Mouse (Mus musculus): ENCODE data around the gene Pcbp3.
"Not testable (repeated sequence)": the region's sequence is repeated elsewhere in the genome, so short reads cannot be mapped to it uniquely, and the experiment has no call there.

Gene Pcbp3

DNA sequence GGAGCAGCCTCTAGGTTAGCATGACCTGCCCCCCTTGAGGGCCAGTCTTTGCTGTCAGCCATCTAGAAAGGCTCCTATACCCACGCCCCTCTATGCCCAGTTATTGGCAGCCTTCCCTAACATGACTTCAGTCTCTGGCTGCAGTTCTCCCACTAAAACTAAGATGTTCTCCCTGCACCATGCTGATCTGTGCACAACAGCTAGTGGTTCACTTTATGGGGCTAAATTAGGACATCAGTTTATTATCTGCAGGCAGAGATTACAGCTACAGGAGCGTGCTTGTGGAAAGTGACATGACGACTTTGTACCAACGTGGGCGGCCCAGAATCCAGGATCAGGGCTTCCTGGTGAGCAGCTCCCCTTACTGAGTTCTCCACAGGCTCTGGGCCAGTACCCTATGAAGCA is 160.4 kb downstream of the Pcbp3 start:
- no peak for DNase-seq (ENCODE audit: low spot score)

DNA sequence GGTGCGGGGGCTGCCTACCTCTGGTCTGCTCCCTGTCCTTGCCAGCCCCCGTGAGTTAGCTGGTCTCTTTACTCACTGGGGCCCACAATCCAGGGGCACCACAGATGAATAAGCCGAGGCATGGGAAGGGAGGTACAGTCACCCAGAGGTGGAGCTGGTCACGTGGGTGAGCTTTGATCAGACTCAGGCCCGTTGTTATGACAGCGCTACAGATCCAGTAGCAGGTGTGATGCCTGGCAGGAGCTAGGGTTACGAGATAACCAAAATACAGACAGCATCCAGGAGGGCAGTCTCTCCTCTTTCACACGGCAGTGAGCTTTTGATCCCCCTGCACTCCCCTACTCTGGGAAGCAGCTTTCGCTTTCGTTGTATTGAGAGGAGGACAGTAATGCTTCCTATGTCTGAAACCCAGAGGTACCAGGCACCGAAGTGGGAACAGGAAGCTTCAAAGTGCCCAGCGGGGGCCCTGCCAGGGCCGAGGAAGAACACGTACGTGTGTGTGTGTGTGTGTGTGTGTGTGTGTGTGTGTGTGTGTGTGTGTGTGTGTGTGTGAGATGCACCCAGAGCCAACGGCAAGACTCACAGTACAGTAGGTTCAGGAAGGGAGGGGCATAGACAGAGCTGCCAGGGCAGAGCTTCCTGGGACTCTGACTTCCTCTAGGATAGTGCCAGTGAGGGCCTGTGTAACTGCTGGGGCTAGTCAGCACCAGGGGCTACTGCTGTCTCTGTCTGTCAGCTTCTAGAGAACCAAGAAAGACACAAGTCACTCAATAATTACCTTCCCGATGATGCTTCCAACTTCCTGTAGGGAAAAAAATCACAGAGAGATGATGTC is 162.7 kb downstream of the Pcbp3 start:
- no peak for DNase-seq (ENCODE audit: low spot score)

DNA sequence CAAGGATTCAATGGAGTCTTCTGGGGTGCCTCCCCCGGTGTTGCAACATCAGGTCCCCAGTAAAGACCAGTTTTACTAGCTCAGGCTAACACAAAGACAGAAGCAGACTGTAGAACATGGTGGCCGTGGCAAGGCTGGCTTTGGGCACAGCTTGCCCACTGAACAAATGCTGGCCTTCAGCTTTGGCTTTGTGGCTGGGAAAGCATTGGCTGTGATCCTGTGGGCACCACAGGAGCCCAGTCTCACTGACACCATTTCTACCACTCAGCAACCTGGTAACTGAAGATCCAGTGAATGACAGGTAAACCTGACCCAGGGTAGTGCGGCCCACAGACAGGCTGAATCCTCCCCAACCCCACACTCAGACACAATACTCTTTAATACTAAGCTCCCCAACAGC is 167.6 kb downstream of the Pcbp3 start:
- no peak for DNase-seq (ENCODE audit: low spot score)

DNA sequence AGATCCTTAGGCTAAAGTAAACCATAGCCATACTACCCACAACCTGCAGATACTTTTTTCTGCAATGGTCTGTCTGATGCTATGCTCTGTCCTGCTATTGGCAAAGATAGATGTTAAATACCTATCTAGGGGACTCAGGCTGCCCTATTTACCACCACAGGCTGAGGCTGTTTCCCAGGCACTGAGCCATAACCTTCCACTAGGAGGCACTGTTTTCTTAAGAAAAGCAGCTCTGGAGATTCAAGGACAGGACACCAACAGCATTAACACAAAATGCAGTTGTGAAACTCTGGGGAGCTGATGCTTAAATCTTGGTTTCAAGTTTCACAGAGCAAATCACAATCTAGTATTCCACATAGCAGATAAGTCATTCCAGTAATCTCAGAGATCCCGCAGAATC is 170.2 kb downstream of the Pcbp3 start:
- peak; percentile 94 for DNase-seq (ENCODE audit: low spot score)

DNA sequence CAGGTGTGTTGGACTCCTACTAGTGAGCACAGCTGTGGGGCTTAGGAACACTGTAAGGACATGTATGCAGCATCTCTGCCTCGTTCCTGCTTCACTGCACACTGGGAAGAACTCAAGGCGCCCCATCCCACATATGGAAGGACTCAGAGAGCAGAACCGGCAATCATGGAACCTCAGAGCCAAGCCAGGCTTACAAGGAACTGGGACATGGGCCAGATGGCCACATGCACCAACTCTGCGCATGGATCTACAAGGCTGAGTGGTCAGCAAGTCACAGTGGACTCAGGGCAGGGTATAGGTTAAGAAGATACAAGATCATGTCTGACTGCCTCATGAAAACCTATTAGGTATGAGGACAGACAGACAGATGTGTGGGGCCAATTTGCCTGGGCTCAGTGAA is 171.8 kb downstream of the Pcbp3 start:
- DNase-seq (ENCODE audit: low spot score): no peak

DNA sequence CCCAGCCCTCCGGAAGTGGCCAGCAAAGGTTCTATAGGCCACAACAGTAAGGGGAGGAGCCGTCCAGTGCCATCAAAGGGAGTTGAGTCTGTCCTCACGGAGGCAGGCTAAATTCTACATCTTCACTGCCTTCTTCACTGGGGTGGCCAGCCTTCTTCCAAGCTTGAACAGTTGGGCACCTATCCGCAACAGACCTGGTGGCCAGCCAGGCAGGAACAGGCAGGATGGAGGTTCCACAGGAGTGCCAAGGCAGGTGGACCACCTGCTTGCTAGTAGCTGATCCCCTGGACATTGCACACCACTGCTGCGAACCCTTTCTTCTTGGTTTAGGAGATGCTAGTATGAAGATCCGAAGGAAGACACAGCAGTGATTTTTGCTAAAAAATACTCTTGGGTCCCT is 176.4 kb downstream of the Pcbp3 start:
- no peak for DNase-seq (ENCODE audit: low spot score)

DNA sequence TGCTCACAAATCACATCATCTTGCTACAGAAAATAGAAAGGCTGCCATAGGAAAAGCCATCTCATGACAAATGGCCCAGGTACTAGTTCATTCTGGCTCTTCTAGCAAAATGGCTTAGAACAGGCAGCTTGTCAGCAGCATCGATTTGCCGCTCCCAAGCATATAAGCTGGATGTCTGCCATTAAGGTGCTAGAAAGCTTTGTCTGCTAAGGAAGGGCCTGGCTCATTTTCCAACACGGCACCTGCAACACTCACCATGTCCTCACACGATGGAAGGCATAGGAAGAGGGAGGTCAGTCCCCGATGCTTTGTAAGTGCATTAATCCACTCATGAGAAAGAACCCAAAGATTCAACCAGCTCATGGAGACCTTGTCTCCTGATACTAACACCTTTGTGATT is 182.5 kb downstream of the Pcbp3 start:
- DNase-seq (ENCODE audit: low spot score): no peak

DNA sequence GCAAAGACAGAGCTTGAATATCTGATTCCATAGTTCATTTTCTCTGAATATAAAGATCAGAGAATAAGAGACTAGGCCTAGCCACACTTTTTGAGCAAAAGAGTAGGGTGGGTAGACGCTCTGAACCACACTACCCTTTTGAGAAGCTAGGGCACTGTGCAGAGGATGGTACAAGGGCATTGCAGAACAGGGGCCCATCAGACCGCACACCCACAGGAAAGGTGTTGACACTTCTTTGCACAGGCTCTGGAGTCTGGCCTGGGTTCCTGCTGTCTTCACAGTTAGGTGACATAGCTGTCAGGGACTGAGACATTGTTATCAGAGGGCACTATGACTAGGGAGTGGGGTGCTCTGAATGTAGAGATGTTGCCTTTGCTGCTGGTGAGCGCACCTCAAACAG is 190.1 kb downstream of the Pcbp3 start:
- no peak for DNase-seq (ENCODE audit: low spot score)

DNA sequence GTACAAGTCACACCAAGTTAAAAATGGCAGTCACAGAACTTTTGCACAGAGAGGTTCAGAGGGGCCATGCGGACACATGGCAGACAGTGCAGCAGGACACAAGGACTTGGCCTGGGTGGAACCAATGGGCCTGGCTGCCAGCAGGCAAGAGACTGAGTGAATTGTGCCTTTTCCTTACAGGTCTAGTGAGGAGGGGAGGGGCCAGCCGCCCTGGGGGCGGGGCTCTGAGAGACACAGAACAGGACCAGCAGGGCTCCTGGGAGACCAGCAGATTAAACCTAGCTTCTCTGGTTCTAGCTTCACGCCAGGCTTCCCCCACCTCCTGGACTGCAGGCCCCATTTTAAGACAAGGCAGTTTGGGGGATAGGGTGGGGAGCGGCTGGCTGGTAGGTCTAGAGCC is 190.6 kb downstream of the Pcbp3 start:
- no peak for DNase-seq (ENCODE audit: low spot score)

DNA sequence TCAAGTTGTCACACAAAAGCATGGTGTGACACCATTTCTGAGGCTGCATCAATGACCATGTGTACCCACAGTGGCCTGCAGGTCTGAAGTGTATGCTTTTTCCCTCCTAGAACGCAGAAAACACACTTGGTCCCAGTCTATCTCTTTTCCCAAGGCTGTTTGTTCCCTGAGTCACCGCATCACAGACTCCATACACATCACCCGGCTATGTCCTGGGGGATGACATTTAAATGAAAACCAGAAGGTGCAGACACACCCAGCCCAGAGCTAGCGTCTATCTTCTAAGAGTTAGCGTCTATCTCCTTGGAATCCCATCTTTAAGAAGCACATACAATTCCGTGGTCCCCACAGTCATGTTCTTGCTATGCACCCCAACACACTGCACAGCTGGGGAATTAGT is 192.1 kb downstream of the Pcbp3 start:
- no peak for DNase-seq (ENCODE audit: low spot score)

DNA sequence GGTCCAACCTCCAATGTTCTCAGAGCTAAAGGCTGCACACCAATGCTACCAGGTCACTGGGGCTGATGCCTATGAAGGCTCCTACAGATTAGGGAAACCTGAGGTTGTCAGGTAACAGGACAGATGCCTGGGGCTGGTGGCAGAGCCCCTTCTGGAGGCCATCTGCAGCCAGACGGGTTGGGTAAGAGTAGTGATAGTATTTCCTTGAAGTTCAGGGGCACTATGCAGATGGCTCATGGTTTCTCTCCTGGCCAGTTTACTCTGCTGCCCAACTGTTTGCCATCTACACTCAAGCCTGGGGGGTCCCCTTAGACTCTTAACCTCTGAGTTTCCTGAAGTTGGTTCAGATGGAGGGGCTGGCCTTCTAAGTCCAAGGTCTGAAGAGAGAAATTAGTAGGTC is 195.5 kb downstream of the Pcbp3 start:
- DNase-seq (ENCODE audit: low spot score): no peak

DNA sequence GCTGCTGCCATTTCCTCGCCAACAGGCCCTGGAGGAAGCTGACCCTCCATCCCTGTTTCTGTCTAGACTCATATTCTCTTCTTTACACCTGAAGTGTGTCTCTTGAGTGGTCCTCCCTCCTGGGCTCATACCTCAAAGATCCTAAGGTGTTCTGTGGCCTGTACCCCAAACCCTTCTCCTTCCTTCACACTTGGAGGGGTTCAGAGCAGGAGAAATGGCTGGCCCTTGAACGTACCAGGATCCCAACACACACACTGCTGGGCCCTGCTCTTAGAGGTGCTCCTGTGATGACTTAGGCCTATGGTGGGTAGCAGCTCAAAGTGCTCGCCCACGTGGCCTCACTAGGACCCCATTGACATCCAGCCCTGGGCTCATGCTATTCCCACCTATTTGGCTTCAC is 196.8 kb downstream of the Pcbp3 start:
- no peak for DNase-seq (ENCODE audit: low spot score)

DNA sequence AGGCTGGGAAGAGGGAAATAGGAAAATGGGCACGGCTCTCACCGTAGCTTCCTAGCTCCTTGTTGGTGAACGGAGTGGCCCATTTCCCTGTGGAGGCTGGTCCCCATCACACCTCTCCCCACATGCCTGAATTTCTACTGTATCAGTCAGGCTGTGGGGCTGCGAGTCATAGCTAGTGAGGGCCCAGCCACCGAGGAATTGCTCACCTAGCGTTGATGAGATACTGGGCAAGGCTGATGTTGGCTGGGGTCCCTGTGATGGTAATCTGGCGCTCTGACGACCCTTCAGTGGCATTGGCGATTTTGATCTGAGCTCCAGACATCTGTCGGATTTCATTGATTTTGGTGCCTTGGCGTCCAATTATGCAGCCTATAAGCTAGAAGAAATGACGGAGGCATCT is 198.7 kb downstream of the Pcbp3 start:
- no peak for DNase-seq (ENCODE audit: low spot score)

DNA sequence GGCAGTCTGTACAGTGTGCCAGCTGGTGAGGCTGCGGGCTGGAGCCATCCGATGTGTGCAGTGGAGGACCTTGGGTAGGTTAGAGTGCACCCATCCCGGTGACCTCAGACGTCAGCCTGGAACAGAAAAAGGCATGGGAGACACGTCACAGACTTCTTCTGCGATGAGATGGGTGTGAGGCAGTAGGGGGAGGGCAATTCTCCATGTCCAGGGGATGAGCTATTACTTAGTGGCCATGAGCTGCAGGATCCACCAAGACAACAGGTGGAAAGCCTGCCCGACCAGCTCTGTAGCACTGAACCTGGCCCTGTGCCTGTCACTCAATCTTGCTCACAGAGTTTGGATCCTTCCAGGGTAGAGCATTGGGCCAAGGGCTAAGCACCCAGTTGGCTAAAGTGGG is 199.3 kb downstream of the Pcbp3 start:
- DNase-seq (ENCODE audit: low spot score): no peak

DNA sequence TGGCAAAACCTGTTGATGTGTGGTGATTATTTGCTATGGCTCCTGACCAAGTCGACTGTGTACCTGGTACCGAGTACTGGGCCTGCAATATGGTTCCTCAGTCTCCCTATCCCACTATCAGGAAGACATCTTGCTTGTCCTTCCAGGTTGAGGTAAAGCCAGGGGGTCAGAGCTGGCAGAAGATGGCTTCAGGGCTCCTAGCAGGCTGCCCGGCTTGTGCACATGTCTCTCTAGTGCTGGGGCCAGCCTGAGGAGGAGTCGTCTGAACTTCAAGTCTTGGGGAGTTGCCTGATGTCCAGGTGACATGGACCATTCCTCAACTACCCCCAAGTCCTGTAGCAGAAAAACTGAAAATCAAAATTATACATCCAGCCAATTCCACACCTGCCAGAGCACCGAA is 201.8 kb downstream of the Pcbp3 start:
- no peak for DNase-seq (ENCODE audit: low spot score)

DNA sequence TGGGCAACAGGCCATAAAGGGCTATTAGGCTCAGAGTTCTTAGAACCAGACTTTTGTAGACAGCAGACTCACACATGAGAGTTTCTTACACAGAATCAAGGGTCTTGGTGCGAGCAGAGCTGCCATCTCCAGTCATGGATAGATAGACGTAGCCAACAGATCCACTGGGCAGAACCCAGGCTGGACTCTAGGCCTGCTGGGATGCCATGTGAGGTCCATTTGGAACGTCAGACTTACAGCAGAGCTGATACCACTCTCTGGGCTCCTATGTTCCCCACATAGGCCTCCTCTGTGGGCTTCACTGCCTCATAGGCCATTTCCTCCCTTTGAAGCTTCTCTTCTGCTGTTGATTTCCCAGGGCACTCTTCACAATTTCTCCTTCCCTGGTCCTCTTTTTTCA is 208.0 kb downstream of the Pcbp3 start:
- DNase-seq (ENCODE audit: low spot score): no peak

DNA sequence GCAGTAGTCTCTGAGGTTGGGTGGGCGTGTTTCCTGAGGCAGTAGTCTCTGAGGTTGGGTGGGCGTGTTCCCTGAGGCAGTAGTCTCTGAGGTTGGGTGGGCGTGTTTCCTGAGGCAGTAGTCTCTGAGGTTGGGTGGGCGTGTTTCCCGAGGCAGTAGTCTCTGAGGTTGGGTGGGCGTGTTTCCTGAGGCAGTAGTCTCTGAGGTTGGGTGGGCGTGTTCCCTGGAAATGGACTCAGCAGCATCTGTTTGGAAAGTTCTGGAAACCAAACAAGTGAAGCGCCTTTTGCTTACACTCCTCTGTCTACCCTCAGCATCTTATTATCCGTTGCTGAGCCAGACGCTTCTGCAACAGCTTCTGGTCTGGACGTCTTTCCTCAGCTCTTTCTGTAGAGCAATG is 217.4 kb downstream of the Pcbp3 start:
- not testable (repeated sequence) for DNase-seq (ENCODE audit: low spot score)

DNA sequence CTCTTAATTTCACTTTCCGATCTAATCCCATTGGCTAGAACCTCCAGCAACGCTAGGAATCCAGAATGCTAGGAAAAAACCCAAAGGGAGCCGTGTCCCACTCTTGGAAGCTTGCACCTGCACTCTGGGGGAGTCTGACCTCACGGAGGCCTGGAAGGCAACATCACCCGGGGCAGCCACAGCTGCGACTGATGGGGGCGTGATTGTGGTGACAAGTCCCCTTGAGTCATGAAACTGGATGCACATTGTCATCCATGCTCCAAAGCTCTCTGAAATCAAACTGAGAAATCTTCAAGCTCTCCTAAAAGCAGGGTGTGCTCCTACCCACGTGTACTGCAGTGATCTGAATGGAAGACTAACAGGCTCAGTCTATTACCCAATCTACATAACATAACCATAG is 224.9 kb downstream of the Pcbp3 start:
- DNase-seq (ENCODE audit: low spot score): no peak

DNA sequence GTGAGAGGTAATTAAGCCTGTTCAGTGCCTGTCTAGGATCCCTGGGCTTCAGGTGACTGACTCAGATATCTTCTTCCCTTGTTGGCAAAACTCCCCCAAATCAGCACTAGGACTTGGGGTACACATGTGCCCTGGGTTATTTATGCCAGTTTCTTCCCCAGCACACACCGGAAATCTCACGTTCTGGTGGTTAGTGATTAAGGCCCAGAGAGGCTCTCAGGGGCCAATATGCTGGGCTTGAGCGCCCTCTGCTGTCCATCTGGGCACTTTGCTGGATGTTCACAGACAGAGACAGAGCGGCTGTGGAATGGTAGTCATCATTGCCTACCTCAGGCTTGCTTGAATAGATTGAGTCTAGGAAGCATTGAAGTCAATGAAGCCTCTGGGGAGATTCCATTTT is 226.7 kb downstream of the Pcbp3 start:
- peak; percentile 95 for DNase-seq (ENCODE audit: low spot score)

DNA sequence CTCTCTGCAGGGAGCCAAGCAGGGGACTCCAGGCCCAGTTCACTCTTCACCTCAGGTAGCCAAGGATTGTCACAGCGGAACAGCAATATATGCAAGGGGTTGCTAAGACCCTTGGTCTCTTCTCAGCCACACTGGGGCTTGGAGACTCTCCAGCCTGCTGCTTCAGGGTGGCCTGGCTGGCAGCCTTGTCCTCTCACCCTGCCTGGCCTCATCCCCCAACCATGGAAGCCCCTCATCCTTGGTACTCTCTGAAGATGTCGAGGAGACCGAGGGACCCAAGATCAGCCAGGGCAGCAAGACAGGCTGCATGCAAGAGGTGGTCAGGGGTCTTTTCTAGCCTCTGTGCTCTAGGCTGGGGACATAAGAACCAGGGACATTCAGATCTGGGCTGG is 228.0 kb downstream of the Pcbp3 start:
- DNase-seq (ENCODE audit: low spot score): no peak

DNA sequence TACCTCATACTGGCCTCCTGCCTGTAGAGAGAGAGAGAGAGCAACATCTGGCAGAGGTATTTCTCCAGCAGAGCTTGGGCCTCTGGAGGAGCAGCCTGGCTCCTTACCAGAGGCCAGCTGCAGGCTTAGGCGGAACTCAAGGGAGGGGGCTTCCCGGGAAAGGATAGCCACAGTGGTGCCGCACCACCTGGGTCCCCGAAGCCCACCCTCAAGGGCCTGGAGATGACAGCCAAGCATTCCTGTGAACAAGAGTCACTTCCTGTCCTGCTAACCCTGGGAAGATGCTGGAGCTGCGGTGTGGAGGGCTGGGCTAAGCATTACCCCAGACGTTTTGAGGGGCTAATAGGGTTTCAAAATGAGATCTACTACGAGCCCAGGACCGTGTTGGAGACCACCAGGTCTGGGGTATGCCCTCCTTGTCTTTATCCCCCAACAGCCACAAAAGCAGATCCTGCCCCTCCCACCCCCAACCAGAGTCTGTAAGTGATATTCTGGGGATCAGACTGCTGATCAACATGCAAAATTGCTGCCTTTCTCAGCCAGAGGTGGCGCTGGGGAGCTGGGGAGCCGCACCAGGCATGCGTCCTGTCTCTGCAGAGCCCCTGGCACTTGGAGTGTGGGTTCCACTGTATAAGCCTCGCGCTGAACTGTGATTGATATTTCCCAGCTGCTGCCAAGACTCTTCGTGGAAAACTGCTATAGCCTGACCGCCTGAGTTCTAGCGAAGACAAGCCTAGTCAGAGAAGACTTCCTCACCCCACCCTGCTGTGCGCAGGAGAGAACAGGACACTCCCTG is 228.6 kb downstream of the Pcbp3 start:
- DNase-seq (ENCODE audit: low spot score): peak; percentile 85

DNA sequence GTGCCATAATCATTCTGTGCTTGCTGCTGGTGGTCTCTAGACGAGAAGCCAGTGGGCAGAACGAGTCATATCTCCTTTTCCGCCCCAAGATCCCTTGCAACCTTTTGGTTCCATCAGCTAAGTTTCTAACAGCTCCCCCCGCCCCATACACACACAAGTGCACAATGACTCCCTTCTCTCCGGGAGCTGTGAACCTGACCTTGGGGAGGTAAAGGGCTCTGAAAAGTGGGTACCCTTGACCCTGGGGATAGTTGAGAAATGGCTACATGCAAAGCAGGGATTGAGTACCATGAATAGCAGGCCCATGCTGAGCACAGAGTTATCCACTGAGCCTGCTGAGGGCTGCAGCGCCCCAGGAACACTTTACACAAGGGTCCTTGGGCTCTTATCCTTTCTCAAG is 229.3 kb downstream of the Pcbp3 start:
- no peak for DNase-seq (ENCODE audit: low spot score)

DNA sequence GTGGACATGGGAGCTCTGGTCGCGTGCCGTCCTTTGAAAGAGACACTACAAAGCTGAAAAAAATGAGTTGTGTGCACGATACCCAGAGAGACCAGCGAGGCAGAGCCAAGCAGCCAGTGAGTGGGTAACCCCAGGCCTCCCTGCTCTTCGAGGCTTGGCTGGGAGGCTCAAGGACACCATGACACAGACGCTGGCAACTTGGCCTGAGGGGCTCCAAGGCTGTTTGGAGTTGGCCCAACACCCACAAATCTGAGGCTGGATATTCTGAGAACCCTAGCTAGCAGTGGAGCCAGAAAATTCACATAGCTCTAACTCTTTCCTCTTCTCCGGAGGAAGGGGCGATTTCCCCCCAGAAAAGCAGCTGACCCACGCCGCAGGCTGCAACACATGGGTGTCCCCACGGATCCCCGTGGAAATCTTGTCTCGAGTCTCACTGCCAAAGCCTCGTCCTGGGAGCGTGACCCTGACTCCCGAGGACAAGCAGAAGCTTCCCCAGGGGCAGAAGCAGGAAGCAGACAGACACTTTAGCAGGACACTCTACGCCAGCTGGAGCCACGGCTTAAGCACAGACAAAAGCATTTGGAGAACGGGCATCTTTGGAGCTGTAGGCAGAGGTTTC is 230.0 kb downstream of the Pcbp3 start:
- DNase-seq (ENCODE audit: low spot score): no peak
